Mouse (Mus musculus) activated CD4-positive, CD25-positive, alpha-beta regulatory T cell, adult 9 weeks (primary cell): ENCODE results near the gene Gm3015. TPM values are rescaled to one million over a fixed set of nuclear protein-coding genes. Genes with fewer than 3 reads are reported as not detected.

Experiments used
- polyA plus RNA-seq: library from polyadenylated mRNA; unstranded; fragments of 100-300 nt; shearing (Covaris generic); gene quantifications from one replicate; pipeline ENCODE4 v1.2.1, GENCODE M21; 2017

Gene Gm3015
- polyA plus RNA-seq, result not detected

DNA sequence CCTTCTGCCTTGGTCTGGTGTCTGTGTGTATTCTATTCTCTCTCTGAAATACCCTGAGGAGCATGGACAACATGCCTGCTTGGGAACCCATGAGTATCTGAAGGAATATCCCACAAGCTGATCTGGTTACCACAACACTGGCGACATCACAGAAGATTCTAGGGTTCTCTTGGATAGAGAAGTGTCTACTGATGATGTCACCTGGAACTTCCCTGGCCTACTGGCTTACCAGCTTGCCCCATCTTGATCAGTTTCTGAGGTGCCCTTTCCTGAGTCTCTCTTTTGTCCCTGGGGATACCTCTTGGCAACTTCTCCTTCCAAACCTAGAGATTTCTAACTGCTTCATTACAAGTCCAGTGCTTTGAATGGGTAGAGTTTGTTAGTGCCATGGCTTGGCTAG is at the start of gene Gm3015:
Gene Gm3015, minus strand, starts transcription at position 101 of the 400 bp plus-strand sequence.

DNA sequence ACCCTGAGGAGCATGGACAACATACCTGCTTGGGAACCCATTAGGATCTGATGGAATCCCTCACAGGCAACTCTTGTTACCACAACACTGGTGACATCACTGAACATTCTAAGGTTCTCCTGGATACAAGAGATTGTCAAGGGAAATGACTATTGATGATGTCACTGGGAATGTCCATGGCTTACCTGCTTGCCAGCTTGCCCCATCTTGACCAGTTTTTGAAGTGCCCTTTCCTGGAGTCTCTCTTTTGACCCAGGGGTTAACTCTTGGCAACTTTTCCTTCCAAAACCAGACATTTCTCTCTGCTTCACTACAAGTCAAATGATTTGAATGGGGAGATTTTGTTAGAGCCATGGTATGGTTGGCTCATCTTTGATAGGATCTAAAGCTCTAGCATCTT is 29.3 kb upstream of the Gm3015 start, which contains the start of gene Gm10377:
Gene Gm10377, minus strand, starts transcription at position 101 of the 400 bp plus-strand sequence.

Other genes with a start within 250 kb of the Gm3015 start
- gene Gm8024, start 244.5 kb downstream of the Gm3015 start, polyA plus RNA-seq, result not detected
- gene Gm17124, start 168.9 kb downstream of the Gm3015 start, polyA plus RNA-seq, result not detected
- gene Gm3633, start 126.9 kb downstream of the Gm3015 start, polyA plus RNA-seq, result not detected
- not detected for gene Gm10378, start 112.9 kb downstream of the Gm3015 start, polyA plus RNA-seq
- not detected for gene Gm10377, start 29.2 kb upstream of the Gm3015 start, polyA plus RNA-seq
- gene Gm21977, start 84.7 kb upstream of the Gm3015 start, polyA plus RNA-seq, result not detected
- not detected for gene Gm8082, start 224.8 kb upstream of the Gm3015 start, polyA plus RNA-seq
- gene Gm10376, start 246.8 kb upstream of the Gm3015 start, polyA plus RNA-seq, result not detected